Mouse (Mus musculus) liver, embryonic 13.5 days (tissue): Measurements from ENCODE around the gene Ttc13. TPM values are rescaled to one million over a fixed set of nuclear protein-coding genes. Genes with fewer than 3 reads are reported as not detected.

ENCODE experiments used
- ATAC-seq: fragments of 200-750 bp; cut with Nextera tagmentation; 2 replicates; pipeline ENCODE4 v1.8.0; 2017; ENCODE audit warnings: low read depth, mild to moderate bottlenecking, moderate number of reproducible peaks, moderate library complexity
- DNase-seq: peaks from one replicate; pipeline ENCODE4 v3.0.0; 2022
- H3K27ac ChIP-seq: fragments of 300-500 bp; sonication (generic); 2 replicates; pipeline ENCODE4 v1.5.1; 2015; ENCODE audit warnings: moderate library complexity, mild to moderate bottlenecking, inconsistent platforms
- H3K27me3 ChIP-seq: fragments of 300-500 bp; sonication (generic); 2 replicates; pipeline ENCODE4 v1.6.1; 2015; ENCODE audit warnings: mild to moderate bottlenecking, inconsistent platforms
- H3K36me3 ChIP-seq: fragments of 300-500 bp; sonication (generic); 2 replicates; pipeline ENCODE4 v1.6.1; 2015; ENCODE audit warnings: mild to moderate bottlenecking, inconsistent platforms
- H3K4me1 ChIP-seq: fragments of 300-500 bp; sonication (generic); replicated peaks from 2 replicates; pipeline ENCODE4 v1.6.1; 2015; ENCODE audit warnings: inconsistent platforms
- H3K4me2 ChIP-seq: fragments of 300-500 bp; sonication (generic); 2 replicates; pipeline ENCODE4 v1.6.1; 2015; ENCODE audit warnings: inconsistent platforms, mild to moderate bottlenecking, moderate library complexity
- H3K4me3 ChIP-seq: fragments of 300-500 bp; sonication (generic); replicated peaks from 2 replicates; pipeline ENCODE4 v1.5.1; 2015; ENCODE audit warnings: mild to moderate bottlenecking, inconsistent platforms
- H3K9ac ChIP-seq: fragments of 300-500 bp; sonication (generic); 2 replicates; pipeline ENCODE4 v1.6.1; 2015; ENCODE audit warnings: mild to moderate bottlenecking, inconsistent platforms
- H3K9me3 ChIP-seq: fragments of 300-500 bp; sonication (generic); replicated peaks from 2 replicates; pipeline ENCODE4 v1.6.1; 2016; ENCODE audit warnings: inconsistent platforms
- WGBS: fragments of 180-500 bp; shearing (Covaris S2); methylation state at CpG from one replicate; pipeline ENCODE4 v1.1.7; 2015; ENCODE audit not compliant: insufficient replicate concordance; 5-methylcytosine and 5-hydroxymethylcytosine counted together
- polyA plus RNA-seq: library from polyadenylated mRNA; unstranded; fragments of >200 nt; fragmentation: Nextera tagmentation; extraction: Ambion mirVana; gene quantifications from 2 replicates; pipeline ENCODE4 v1.2.1, GENCODE M21; 2015

The Ttc13 gene
- polyA plus RNA-seq, 1 experiment from 2014 or later = 20.6 TPM

DNA sequence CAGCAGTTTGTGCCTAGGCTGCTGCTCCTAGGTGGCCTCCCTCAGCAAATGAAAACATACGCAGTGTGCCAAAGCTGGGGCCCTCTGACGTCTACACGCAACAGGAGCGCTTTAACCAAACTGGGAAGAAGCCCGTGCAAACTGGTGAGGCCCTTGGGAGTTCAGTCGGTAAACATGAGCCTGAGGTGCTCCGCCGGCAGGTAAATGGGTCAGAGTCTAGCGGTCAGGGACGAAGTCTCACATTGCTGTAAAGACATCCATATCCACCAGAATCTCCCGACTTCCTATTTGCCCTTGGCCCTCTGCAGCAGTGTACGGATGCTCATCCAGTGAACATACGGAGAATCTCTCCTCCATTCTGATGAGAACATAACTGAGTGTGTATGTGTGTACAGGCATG lies 24.9 kb upstream of the Ttc13 start:
- Histone ChIP-seq H3K27me3 (peaks cover 28% of the 10 kb centered on the region), H3K27ac (no peak overlapping the region), H3K4me3 (no peak overlapping the region), H3K36me3 (no peaks in the 10 kb centered on the region), H3K9ac (no peak overlapping the region), H3K4me1 (peaks cover 52% of the 10 kb centered on the region), H3K4me2 (no peak overlapping the region), H3K9me3 (no peaks in the 10 kb centered on the region)
- DNase-seq (no peak), ATAC-seq (no peak)
- WGBS = 60% methylated on average over 13 of the region's 13 CpGs

GRCm38 (mm10) chr8:124739268-124739667 lies 17.5 kb upstream of the Ttc13 start:
- no peaks in the 10 kb centered on the region for H3K27me3 ChIP-seq
- H3K9ac ChIP-seq = no peak overlapping the region
- DNase-seq = no peak
- no peaks in the 10 kb centered on the region; the same call in 1 of the 2 replicates for H3K9me3 ChIP-seq
- H3K36me3 ChIP-seq = peaks cover 20% of the 10 kb centered on the region
- WGBS = 63% methylated on average over 1 of the region's 1 CpGs
- peaks cover 11% of the 10 kb centered on the region; the same call in 1 of the 2 replicates for H3K4me1 ChIP-seq
- ATAC-seq = no peak
- H3K27ac ChIP-seq = no peak overlapping the region
- no peak overlapping the region for H3K4me2 ChIP-seq
- H3K4me3 ChIP-seq = no peak overlapping the region

- DNase-seq (no peak), ATAC-seq (no peak)
- Histone ChIP-seq H3K9me3 (no peaks in the 10 kb centered on the region; the same call in 1 of the 2 replicates), H3K27me3 (no peaks in the 10 kb centered on the region), H3K4me1 (no peaks in the 10 kb centered on the region), H3K4me2 (no peak overlapping the region), H3K4me3 (no peak overlapping the region), H3K27ac (no peak overlapping the region), H3K36me3 (peaks cover 50% of the 10 kb centered on the region), H3K9ac (no peak overlapping the region)
- 62% methylated on average over 3 of the region's 3 CpGs for WGBS
Measured at GRCm38 (mm10) chr8:124735371-124735911, 13.7 kb upstream of the Ttc13 start.

DNA sequence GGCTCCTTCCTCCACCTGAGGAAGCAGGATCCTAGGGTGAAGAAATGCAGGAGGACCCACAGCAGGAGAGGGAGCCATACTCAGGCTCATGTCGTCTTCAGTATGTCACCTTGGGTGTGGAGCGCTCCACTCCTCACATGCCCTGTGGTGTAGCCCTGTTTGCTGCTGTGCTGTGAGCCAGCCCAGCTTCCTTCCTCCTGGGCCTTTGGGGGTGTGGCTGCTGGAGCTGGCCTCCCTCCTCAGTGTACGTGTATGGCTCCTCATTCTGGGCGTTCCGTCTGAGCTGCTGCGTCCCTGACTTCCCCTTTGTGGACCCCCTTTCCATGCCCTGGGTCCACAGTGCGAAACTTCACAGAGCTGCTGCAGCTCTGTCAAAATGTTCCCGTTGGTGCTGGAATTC lies 11.0 kb upstream of the Ttc13 start:
- peaks cover 70% of the 10 kb centered on the region for H3K36me3 ChIP-seq
- H3K27me3 ChIP-seq = no peaks in the 10 kb centered on the region
- no peak overlapping the region for H3K4me3 ChIP-seq
- no peak overlapping the region for H3K4me2 ChIP-seq
- no peak for DNase-seq
- ATAC-seq = no peak
- no peak overlapping the region for H3K27ac ChIP-seq
- H3K9me3 ChIP-seq = no peaks in the 10 kb centered on the region; the same call in 1 of the 2 replicates
- 62% methylated on average over 8 of the region's 8 CpGs for WGBS
- H3K4me1 ChIP-seq = no peaks in the 10 kb centered on the region
- H3K9ac ChIP-seq = no peak overlapping the region

GRCm38 (mm10) chr8:124724301-124724700 lies 2.5 kb upstream of the Ttc13 start:
- no peak overlapping the region for H3K9ac ChIP-seq

DNA sequence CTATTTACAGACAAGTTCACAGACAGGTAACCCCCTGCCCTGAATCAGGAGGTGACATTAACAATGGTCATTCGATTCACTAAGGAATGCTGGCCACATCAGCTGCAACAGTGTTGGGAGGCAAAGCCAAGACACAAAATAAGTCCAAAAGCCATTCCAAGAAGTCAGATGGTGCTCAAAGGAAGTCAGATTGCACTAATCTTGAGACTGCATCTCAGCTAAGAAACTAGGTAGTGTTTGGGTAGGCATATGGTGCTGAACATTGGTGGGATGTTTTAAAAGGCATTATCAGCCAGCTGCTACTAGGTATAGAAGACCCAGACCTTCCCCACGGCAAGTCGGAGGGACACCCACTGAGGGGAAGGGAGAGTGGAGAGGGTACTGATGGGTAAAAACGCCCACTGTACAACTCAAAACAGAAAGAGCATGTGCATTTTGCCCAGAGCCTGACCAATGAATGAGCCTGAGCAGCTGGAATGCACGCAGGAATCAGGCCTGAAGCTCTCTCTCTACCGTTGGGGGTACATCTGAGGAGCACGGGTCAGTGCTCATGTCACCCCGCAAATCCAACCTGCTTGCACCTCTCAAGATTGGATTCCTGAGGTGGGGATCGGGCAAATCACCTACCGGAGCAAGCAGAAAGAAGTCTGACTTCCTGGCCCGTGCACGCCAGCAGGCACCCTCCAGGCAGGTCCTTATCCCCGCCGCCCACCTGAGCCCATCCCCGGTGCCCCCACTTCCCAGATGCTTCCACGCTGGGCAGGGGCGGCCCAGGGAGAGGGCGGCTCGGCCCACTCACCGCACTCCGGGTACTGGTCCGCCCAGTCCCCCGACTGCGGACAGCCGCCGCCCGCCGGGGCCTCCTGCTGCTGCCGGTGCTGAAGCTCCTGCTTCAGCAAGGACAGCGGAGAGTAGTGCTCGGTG lies 583 bp downstream of the Ttc13 start:
- peak overlapping the region; percentile 92 for H3K4me2 ChIP-seq
- peaks cover 44% of the 10 kb centered on the region for H3K4me1 ChIP-seq
- ATAC-seq (peak; percentile 52), DNase-seq (no peak)
- peak overlapping the region; percentile 92 for H3K9ac ChIP-seq
- H3K4me3 ChIP-seq = peak overlapping the region; percentile 98
- no peaks in the 10 kb centered on the region for H3K9me3 ChIP-seq
- WGBS = 3% methylated on average over 31 of the region's 31 CpGs
- peaks cover 8% of the 10 kb centered on the region for H3K36me3 ChIP-seq
- H3K27ac ChIP-seq = peak overlapping the region; percentile 71
- no peaks in the 10 kb centered on the region for H3K27me3 ChIP-seq

More at GRCm38 (mm10) chr8:124724301-124724700, 2.5 kb upstream of the Ttc13 start:
- 82% methylated on average over 7 of the region's 7 CpGs for WGBS
- Histone ChIP-seq H3K9me3 (no peaks in the 10 kb centered on the region), H3K27me3 (no peaks in the 10 kb centered on the region), H3K27ac (no peak overlapping the region), H3K4me2 (no peak overlapping the region), H3K4me3 (no peak overlapping the region), H3K36me3 (peaks cover 32% of the 10 kb centered on the region), H3K4me1 (peaks cover 39% of the 10 kb centered on the region)
- DNase-seq (no peak), ATAC-seq (no peak)

GRCm38 (mm10) chr8:124720133-124720532 lies 1.6 kb downstream of the Ttc13 start:
- Histone ChIP-seq H3K9ac (peak overlapping the region; percentile 92; the same call in 1 of the 2 replicates), H3K4me3 (peak overlapping the region; percentile 98), H3K4me1 (peaks cover 53% of the 10 kb centered on the region), H3K27ac (no peak overlapping the region), H3K27me3 (no peaks in the 10 kb centered on the region), H3K4me2 (peak overlapping the region; percentile 92), H3K9me3 (no peaks in the 10 kb centered on the region), H3K36me3 (peaks cover 2% of the 10 kb centered on the region; the same call in 1 of the 2 replicates)
- no peak for DNase-seq
- 72% methylated on average over 7 of the region's 7 CpGs for WGBS
- no peak for ATAC-seq

DNA sequence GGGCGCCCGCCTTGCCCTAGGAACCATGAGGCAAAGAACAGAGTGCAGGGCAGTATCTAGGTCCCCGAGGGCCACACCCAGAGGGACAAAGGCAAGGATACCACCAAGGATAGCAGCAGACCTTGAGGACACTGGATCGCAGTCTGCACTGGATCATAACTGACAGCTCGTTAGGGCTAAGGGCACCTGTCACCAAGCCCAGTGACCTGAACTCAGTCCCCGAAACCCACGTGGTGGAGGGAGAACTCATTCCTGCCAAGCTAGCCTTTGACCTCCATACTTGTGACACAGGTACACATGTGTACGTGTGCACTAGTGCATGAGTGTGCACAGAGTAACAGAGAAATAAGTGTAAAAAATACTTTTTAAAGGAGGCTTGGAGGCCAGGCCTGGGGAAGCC lies 6.0 kb downstream of the Ttc13 start:
- Histone ChIP-seq H3K27ac (no peak overlapping the region), H3K4me1 (peaks cover 54% of the 10 kb centered on the region), H3K9me3 (no peaks in the 10 kb centered on the region), H3K4me3 (no peak overlapping the region), H3K9ac (no peak overlapping the region), H3K27me3 (no peaks in the 10 kb centered on the region), H3K4me2 (no peak overlapping the region), H3K36me3 (peaks cover 34% of the 10 kb centered on the region)
- ATAC-seq (no peak), DNase-seq (no peak)
- 74% methylated on average over 8 of the region's 8 CpGs for WGBS

- no peak overlapping the region for H3K4me3 ChIP-seq
- H3K27ac ChIP-seq = no peak overlapping the region
- H3K4me2 ChIP-seq = no peak overlapping the region
- H3K36me3 ChIP-seq = peaks cover 52% of the 10 kb centered on the region
- DNase-seq = no peak
- H3K4me1 ChIP-seq = peaks cover 38% of the 10 kb centered on the region
- peak; percentile 74 for ATAC-seq
- 56% methylated on average over 6 of the region's 6 CpGs for WGBS
- H3K9me3 ChIP-seq = no peaks in the 10 kb centered on the region
- no peaks in the 10 kb centered on the region for H3K27me3 ChIP-seq
- no peak overlapping the region for H3K9ac ChIP-seq
Measured at GRCm38 (mm10) chr8:124713207-124713606, 8.6 kb downstream of the Ttc13 start.

GRCm38 (mm10) chr8:124705823-124706222 lies 16.0 kb downstream of the Ttc13 start:
- DNase-seq (no peak), ATAC-seq (no peak)
- no peak overlapping the region for H3K9ac ChIP-seq
- peaks cover 48% of the 10 kb centered on the region for H3K36me3 ChIP-seq
- no peaks in the 10 kb centered on the region for H3K9me3 ChIP-seq
- H3K4me1 ChIP-seq = 0 out of 2 replicates have a peak, but pooled peaks cover 6% of the 10 kb centered on the region
- H3K4me2 ChIP-seq = no peak overlapping the region
- H3K4me3 ChIP-seq = no peak overlapping the region
- H3K27me3 ChIP-seq = no peaks in the 10 kb centered on the region
- no peak overlapping the region for H3K27ac ChIP-seq
- WGBS = 86% methylated on average over 8 of the region's 8 CpGs

DNA sequence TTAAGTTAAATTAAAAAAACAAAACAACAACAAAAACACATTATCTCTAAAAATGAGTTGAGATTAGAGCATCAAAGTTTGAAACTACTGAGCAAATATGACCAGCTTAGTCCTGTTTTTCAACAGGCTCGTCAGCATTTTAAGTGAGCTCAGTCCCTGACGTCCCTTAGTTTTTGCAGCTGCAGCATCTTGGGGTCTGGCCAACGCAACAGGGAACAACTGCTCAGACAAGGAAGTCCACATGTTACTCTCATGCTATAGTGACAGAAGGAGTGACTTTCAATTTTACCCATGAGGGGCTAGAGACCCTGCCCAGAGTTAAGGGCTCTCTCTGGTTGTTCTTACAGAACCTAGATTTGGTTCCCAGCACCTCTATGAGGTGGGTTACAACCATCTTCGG lies 17.4 kb downstream of the Ttc13 start:
- peaks cover 44% of the 10 kb centered on the region for H3K36me3 ChIP-seq
- ATAC-seq = no peak

More for the DNA sequence above, 17.4 kb downstream of the Ttc13 start:
- H3K9ac ChIP-seq = no peak overlapping the region
- H3K9me3 ChIP-seq = no peaks in the 10 kb centered on the region
- no peak for DNase-seq
- no peak overlapping the region for H3K4me3 ChIP-seq
- H3K4me1 ChIP-seq = 0 out of 2 replicates have a peak, but pooled peaks cover 6% of the 10 kb centered on the region
- no peak overlapping the region for H3K4me2 ChIP-seq
- H3K27me3 ChIP-seq = no peaks in the 10 kb centered on the region
- WGBS = 86% methylated on average over 4 of the region's 4 CpGs
- H3K27ac ChIP-seq = no peak overlapping the region
